1 mouse cellular context compared by ENCODE assay signal in the genomic region with DNA sequence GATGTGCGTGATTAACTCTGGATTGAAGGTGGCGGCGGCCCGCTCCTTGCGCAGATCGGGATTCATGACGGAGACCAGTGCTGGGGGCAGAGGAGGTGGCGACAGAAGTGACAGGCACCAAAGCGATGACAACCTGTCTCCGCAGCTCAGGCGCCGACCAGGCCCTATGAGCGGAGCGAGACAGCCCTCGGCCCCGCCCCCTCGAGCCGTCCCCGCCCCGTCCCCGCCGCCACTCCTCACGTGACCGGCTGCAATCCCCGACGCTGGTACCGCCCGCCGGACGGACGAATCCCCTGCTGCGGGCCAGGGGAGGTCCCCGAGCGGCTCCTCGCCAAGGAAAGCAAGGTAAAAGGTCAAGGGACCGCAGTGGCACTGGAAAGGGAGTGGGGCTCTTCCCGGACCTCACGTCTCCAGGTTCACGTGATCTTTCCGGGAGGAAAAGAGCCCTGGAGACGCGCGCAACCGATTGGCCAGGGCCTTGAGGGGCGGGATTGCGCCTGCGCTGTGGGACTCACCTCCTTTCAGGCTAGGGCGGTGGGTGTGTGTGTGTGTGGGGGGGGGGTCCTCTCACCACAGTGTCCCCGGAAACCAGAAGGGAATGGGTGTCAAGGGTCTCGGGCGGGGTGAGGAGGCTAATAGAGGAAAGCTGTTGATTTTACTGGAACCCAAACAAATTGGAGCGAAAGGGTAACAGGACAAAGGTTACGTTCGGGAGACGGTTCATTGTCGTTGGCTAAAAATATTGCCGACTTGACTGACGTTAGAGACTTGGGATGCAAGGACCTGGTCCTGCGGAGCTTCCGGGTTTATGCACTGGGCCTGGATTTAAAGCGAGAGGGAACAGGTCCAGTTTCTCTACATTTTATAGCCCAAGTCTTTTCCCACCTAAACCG.
TF ChIP-seq lines count a peak whose summit lies in the region.

A gene (plus strand): TSS at position 217 of the 893 bp plus-strand sequence.
A gene (minus strand): TSS at position 407 of the 893 bp plus-strand sequence.

TF ChIP-seq in MEL, 35 proteins besides CTCF, POLR2A, EP300 and RAD21 (continued from another document):
- TF ChIP-seq CHD2 (IDR thresholded peaks at IDR 0.05; ENCODE audit: low read length) (peak; percentile 23; the same call in 1 of the 2 replicates), RCOR1 (IDR thresholded peaks at IDR 0.05; ENCODE audit: low read depth, low read length) (no peak), SMC3 (IDR thresholded peaks at IDR 0.05; ENCODE audit: low read depth, low read length) (0 out of 2 replicates have a peak, but pooled peaks have one; percentile 5), ZKSCAN1 (IDR thresholded peaks at IDR 0.05; ENCODE audit: low read depth, low read length) (no peak), USF1 (IDR thresholded peaks at IDR 0.05; ENCODE audit: low read depth, low read length) (peak; percentile 97), TCF12 (IDR thresholded peaks at IDR 0.05; ENCODE audit: low read depth, low read length) (peak; percentile 57), E2F4 (IDR thresholded peaks at IDR 0.05; ENCODE audit: borderline replicate concordance, low read depth, low read length) (peak; percentile 74; the same call in 1 of the 2 replicates), TAL1 (IDR thresholded peaks at IDR 0.05; ENCODE audit: low read length) (no peak), NRF1 (IDR thresholded peaks at IDR 0.05; ENCODE audit: insufficient read depth, low read depth, low read length, poor library complexity, severe bottlenecking) (peak; percentile 84), ELF1 (IDR thresholded peaks at IDR 0.05; ENCODE audit: low read depth, low read length) (peak; percentile 92), ZNF384 (IDR thresholded peaks at IDR 0.05; ENCODE audit: low read depth, low read length) (no peak), NELFE (IDR thresholded peaks at IDR 0.05; ENCODE audit: low read depth, low read length) (peak; percentile 57), TBP (IDR thresholded peaks at IDR 0.05; ENCODE audit: low read depth, low read length) (peak; percentile 71), USF2 (IDR thresholded peaks at IDR 0.05; ENCODE audit: borderline replicate concordance in 1 of 2, insufficient read depth in 1 of 2, low read depth in 1 of 2, low read length in 2 of 2) (peak; percentile 74 to 86), KAT2A (conservative IDR thresholded peaks at IDR 0.05; ENCODE audit: low read depth, low read length) (0 out of 2 replicates have a peak, but pooled peaks have one; percentile 30), GATA1 (IDR thresholded peaks at IDR 0.05; ENCODE audit: low read depth, low read length) (no peak), MAZ (IDR thresholded peaks at IDR 0.05; ENCODE audit: low read depth, low read length) (peak; percentile 98), POLR2AphosphoS5 (IDR thresholded peaks at IDR 0.05; ENCODE audit: borderline replicate concordance, low read depth, low read length) (no peak), MYC (IDR thresholded peaks at IDR 0.05; ENCODE audit: low read depth, low read length) (no peak), MEF2A (IDR thresholded peaks at IDR 0.05; ENCODE audit: extremely low read depth, insufficient replicate concordance, low read depth, low read length, poor library complexity, severe bottlenecking) (0 out of 2 replicates have a peak, but pooled peaks have one; percentile 36), SIN3A (IDR thresholded peaks at IDR 0.05; ENCODE audit: low read length) (peak; percentile 87)
